Mouse (Mus musculus) ES-Bruce4 (cell line): Measurements from ENCODE around the gene Ppih.

ENCODE experiments used
- CTCF ChIP-seq: IDR thresholded peaks from one replicate; pipeline ENCODE4 v1.8.1; 2011; ENCODE audit warnings: low read depth, low read length
- POLR2A ChIP-seq: IDR thresholded peaks from one replicate; pipeline ENCODE4 v1.8.1; 2011; ENCODE audit warnings: low read length; ENCODE audit not compliant: insufficient read depth

DNA sequence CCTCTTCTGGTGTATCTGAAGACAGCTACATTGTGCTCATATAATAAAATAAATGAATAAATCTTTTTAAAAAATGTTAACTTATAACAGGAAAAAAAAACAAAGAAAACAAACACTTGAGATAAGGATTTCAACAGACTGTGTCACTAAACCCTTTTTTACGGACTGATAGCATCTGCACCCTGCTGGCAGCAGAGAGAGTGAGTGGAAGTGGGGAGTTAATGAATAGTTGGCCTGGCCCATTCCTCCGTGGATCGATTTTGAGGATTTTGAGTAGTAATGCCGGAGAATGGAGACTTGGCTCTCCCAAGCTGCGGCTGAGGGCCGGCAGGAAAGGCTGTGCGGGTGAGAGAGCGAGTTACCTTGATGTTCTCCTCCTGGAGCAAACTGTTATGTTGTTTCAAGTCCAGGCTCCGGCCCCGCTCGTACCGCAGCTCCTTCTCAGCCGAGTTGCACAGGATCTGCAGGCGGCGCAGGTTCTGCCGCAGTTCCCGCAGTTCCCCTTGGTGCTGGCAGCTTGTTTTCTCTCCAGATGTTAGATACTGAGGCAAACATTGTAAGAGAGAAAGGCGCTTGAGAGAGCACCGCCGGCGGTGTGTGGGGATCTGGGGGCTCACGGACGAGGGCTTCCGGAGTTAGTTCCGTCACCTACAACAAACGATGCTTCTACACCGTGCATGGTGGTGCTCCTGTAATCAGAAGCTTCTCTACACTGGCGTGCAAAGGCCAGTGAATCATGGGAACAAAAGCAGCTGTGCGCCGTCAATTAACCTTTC, 39.0 kb upstream of the Ppih start:
- TF ChIP-seq CTCF (no peak), POLR2A (no peak)
